Mouse (Mus musculus) left cerebral cortex, postnatal 36 days (tissue): ENCODE data around the gene Hist1h2bf. TPM values are rescaled to one million over a fixed set of nuclear protein-coding genes. Genes with fewer than 3 reads are reported as not detected.
"Not testable (repeated sequence)": the region's sequence is repeated elsewhere in the genome, so short reads cannot be mapped to it uniquely, and the experiment has no call there.

Experiments
- DNase-seq, 2 experiments: peaks; one replicate each; pipeline ENCODE4 v3.0.0; 2021 to 2022; ENCODE audit warnings: low spot score in 2 of 2, mixed read lengths in 1 of 2
- intact Hi-C: fragments of 180-260 bp; cut with DNase I; formaldehyde crosslinking; loops from one replicate; pipeline ENCODE4 v1.15.1; 2025
- total RNA-seq, 2 experiments: library from RNA; stranded (reverse); gene quantifications; 2 replicates each; pipeline ENCODE4 v1.2.3; 2021

Hist1h2bf gene
- total RNA-seq, 2 experiments from 2014 or later: 20.6 to 28.9 TPM

- no peak for DNase-seq
Measured at GRCm38 (mm10) chr13:23592614-23593013, 18.6 kb upstream of the Hist1h2bf start.

GRCm38 (mm10) chr13:23591886-23592285 is 17.9 kb upstream of the Hist1h2bf start:
- DNase-seq, intact Hi-C loops: not testable (repeated sequence)

More at GRCm38 (mm10) chr13:23592614-23593013, 18.6 kb upstream of the Hist1h2bf start:
- intact Hi-C loops: no loop called here

DNA sequence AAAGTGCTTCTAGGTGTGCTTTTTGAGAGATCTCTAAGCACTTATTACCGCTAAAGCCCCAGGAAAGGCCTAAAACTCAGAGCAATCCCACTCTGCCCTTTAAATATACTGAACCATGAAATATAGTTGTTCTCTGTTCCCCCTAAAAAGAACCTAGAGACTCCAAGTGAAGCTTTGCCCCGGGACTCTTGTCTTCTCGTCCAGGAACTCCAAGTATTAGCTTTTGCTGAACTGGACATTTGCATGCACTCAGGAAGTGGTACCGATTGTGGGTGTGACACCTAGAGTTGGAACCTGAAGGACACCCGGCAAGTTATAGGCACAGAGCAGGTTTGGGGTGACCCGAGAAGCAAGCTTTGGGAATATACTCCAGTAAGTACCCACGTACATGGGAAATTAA is 17.2 kb upstream of the Hist1h2bf start:
- DNase-seq: no peak
- intact Hi-C loops: no loop called here

DNA sequence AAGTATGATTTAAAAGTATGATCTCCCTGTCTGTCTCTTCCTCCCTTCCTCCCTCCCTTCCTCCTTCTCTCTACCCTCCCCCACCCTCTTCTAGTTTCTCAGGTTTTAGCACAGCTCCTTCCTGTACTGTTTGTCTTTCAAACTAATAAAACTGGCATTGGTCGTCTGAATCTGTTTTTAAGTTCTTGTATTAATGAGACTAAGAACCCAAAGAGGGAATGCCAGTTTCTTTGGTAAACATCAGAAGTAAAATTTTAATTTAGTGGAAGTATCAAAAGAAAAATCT is 12.9 kb upstream of the Hist1h2bf start:
- intact Hi-C loops: loop anchor here (5.0 kb wide), 2 partner anchors 35 to 95 kb away; partner anchors contain the start of genes Hist1h1e, Hist1h2ac, Hist1h2bc and Hist1h2be

DNA sequence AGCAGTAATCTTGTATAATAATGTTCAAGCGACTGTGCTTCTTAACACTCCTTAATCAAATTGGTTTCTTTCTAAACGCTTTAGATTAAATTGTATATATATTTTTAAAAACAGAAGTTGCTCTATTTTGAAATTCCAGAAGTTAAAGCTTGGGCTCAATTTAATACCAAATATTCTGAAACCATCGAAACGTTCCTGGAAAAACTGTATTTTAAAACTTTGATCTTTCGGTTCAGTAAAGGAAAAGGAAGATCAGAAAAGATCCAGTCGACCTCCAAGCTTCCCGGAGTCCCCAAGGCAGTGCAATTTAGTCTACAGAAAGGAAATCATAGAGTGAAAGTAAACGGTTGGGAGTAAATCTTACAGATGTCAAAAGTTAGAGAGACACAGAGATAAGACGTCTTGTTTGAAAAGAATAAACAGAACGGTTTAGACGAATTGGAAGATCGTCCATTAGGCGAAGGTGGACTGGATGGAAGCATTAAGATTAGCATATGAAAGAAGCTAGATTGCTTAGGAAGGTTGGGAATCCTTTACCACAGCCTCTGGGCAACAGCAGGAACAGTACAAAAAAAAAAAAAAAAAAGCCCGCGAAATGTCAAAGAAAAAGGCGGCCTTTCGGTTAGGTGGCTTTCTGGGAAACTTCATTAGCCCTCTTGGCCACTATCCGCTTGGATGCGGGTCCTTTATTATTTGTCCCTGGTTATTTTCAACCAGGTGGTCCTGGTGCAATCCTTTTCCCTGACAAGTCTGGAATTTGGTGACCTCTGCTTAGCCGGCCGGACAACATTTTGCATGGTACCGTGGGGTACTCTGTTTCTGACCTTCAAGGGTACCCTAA is 12.3 kb upstream of the Hist1h2bf start:
- DNase-seq: no peak

More for the DNA sequence above, 12.9 kb upstream of the Hist1h2bf start:
- DNase-seq: no peak

GRCm38 (mm10) chr13:23585442-23586098 is 11.6 kb upstream of the Hist1h2bf start:
- peak; percentile 67 for DNase-seq
- intact Hi-C loops: loop anchor here (1.0 to 5.0 kb wide), 3 partner anchors 37 to 112 kb away; partner anchors contain the start of genes Hist1h1e, Hist1h2ac, Hist1h2bc and Hist1h2be

More for the DNA sequence above, 12.3 kb upstream of the Hist1h2bf start:
- intact Hi-C loops: loop anchor here (5.0 kb wide), 2 partner anchors 36 to 96 kb away; partner anchors contain the start of genes Hist1h1e, Hist1h2ac, Hist1h2bc and Hist1h2be

- DNase-seq: peak; percentile 76 to 77
- intact Hi-C loops: loop anchor here (1.0 to 5.0 kb wide), 3 partner anchors 37 to 112 kb away; partner anchors contain the start of genes Hist1h1e, Hist1h2ac, Hist1h2bc and Hist1h2be
Measured at GRCm38 (mm10) chr13:23585029-23585441, 11.0 kb upstream of the Hist1h2bf start.

DNA sequence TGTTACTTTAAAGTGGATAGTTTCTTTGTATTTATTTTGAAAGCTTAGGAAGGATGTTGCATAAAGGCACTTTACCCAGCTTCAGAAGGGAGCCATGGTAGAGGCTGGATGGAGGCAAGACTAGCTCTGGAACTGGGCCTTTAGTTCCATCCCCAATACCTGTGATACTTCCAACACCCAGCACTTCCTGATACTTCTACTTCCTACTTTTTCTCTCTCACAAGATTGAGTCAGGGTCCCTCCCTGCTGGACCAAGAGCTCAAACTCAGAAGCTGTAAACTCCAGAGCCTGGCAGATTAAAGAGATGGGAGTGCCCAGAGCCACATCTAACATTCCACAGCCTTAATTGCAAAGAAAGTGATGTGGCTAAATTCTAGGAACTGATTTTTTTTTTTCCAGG is 10.3 kb upstream of the Hist1h2bf start:
- no peak for DNase-seq
- intact Hi-C loops: loop anchor here (5.0 kb wide), 2 partner anchors 52 to 158 kb away; partner anchors contain the start of genes Hist1h2af and Hist1h4h

DNA sequence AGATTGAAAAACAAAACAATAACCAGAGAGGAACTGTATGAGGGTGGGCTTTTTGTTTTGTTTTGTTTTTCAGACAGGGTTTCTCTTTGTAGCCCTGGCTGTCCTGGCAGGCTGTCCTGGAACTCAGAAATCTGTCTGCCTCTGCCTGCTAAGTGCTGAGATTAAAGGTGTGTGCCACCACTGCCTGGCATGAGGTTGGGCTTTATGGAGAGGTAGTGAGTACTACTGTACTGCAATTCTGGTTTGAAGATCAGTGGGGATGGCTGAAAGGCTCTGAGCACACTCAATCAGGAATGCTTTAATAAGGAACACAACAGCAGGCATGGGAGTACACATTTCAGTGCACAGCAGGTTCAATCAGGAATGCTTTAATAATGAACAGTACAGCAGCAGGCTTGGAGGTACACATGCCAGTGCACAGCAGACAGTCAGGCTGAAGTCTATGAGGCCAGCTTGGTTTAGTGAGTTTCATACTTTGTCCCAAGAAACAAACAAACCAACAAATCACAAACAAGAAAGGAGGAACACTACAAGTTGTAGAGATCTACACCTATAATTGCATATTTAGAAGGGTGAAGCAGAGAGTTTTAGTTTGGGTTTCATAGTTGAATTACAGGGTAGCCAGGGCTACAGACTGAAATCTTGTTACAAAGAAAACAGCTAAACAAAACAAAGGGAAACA is 9.5 kb upstream of the Hist1h2bf start:
- DNase-seq: no peak
- intact Hi-C loops: loop anchor here (5.0 kb wide), 2 partner anchors 51 to 159 kb away; partner anchors contain the start of genes Hist1h2af and Hist1h4h

DNA sequence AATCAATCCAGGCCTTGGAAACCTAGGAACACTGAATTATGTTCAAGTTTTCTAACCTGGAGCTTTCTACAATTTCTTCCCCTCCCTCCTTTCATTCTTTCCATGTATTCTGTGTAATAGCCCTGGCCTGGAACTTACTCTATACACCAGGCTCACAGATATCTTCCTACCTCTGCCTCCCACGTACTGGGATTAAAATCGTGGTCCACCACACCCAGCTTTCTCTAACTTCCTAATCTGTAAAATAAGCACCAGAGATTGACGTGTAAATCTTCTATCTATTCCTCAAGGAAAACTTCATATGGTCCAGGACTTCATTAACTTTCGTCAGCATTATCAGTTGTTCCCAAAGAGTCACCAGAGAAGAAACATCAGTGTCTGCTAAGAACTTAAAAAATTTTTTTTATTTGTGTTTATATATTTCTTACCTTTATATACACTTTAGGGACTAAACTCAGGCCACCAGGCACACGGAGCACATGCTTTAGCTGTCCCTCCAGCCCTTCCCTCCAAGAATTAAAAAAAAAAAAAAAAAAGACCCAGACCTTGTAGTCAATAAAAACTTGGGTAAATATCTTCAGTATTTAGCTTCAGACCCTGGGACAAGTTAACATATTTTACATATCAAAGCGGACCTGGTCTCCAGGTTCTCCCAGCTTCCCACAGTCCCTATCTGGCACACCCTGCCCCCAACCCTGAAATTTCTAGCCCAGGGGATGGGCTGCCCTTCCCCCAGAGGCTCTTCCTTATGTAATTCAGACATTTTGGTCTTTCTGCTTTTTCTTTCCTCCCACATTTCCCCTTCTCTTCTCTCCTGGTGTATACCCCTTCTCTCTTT is 8.4 kb upstream of the Hist1h2bf start:
- intact Hi-C loops: loop anchor here (5.0 kb wide), 2 partner anchors 50 to 160 kb away; partner anchors contain the start of genes Hist1h2af and Hist1h4h
- DNase-seq: no peak

DNA sequence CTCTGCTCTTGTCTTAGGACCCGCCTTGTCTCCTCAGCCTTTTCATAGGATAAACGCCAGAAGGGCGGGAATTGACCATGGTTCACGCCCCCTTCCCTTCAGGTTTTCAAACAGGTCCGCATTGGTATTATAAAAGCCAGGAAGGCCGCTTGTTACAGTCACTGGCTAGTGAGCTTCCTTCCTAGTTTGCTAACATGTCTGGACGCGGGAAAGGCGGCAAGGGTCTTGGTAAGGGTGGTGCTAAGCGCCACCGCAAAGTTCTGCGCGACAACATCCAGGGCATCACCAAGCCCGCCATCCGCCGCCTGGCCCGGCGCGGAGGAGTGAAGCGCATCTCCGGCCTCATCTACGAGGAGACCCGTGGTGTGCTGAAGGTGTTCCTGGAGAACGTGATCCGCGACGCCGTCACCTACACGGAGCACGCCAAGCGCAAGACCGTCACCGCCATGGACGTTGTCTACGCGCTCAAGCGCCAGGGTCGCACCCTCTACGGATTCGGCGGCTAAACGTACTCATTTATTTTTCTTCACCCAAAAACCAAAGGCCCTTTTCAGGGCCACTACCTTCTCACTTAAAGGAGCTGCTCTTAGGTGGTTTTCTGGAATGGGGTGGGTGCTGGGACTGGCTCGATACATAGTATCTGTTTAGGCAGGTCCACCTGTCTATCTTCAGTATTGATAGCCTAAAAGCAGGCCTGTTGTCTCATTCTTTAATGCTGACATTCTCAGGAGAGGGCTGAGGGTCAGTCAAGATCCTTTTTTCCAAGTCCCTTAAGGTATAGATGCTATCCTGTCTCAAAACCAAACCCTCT is 7.6 kb upstream of the Hist1h2bf start, which contains the start of gene Hist1h4d:
TSS of gene Hist1h4d (plus strand) at position 191 of the 811 bp plus-strand sequence.
- intact Hi-C loops: loop anchor here (5.0 kb wide), 2 partner anchors 49 to 161 kb away; partner anchors contain the start of genes Hist1h2af and Hist1h4h
- DNase-seq: peak; percentile 98

DNA sequence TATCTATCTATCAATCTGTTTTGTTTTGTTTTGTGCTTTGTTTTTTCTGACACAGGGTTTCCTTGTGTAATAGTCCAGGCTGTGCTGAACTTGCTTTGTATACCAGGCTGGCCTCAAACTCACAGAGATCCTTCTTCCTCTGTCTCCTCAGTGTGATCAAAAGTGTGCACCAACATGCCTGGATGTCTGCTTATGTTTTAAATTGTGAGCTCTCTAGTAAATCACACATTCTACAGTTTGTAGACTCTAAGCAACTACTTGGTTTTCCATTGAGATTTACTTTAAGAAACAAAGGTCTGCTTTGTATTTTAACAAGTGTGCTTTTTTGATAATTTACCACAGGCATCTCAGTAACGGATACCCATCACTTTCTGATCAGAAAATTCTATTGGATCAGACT is 3.8 kb upstream of the Hist1h2bf start:
- DNase-seq: no peak
- intact Hi-C loops: no loop called here

- no peak for DNase-seq
- intact Hi-C loops: no loop called here
Measured at GRCm38 (mm10) chr13:23576906-23577639, 3.1 kb upstream of the Hist1h2bf start.

GRCm38 (mm10) chr13:23576351-23576881 is 2.4 kb upstream of the Hist1h2bf start:
- DNase-seq: no peak
- intact Hi-C loops: no loop called here

- intact Hi-C loops: not testable (repeated sequence)
- DNase-seq: peak; percentile 24 to 38
Measured at GRCm38 (mm10) chr13:23575864-23576313, 1.9 kb upstream of the Hist1h2bf start.

GRCm38 (mm10) chr13:23575271-23575851 is 1.4 kb upstream of the Hist1h2bf start, which contains the start of gene Hist1h3d:
TSS of gene Hist1h3d (plus strand) at chr13:23575763.
- intact Hi-C loops: no loop called here
- peak; percentile 49 to 73 for DNase-seq
